Mouse (Mus musculus): ENCODE results near the gene Gm4894. TPM values are rescaled to one million over a fixed set of nuclear protein-coding genes. Genes with fewer than 3 reads are reported as not detected.

The Gm4894 gene
- total and polyA plus RNA-seq, 3 experiments: not detected

DNA sequence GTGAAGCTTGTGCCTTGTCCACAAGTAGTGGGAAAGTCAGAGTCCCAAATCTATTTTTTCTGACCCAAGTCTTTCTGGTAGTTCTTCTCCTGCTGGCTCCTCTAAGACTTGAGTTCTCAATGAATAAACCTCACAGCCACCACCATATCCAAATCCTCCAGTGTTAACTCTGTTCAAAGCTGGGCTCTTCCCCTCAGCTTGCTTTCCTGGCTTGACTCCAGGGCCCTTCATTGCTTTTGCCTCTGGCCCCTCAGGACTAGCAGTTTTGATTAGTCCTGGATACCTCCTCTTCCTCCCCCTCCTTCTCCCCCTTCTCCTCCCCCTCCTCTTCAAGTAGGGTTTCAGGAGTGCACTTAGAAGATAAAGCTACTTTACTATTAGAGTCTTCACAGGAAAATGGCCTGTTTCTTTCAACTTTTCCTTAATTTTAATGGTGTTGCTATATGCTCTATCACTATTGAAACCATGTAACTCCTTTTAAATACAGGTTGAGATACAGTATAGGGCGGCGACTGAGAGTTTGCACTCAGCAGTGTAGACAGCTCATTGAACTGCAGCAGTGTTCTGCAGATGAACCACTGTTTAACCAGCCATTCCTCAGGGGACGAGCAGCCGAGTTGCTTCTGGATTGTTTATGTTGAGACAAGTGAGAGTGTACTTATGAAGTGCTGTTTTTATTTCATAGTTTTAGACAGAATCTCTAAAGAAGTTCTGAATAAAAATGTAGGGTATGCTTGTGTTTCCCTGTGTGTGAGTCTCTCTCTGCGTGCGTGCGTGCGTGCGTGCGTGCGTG, 26.4 kb downstream of the Gm4894 start:
- WGBS: 82% methylated on average over 11 of the region's 11 CpGs
- H3K27me3 ChIP-seq (ENCODE audit: control insufficient read depth, insufficient read depth, low read length): no peaks in the 10 kb centered on the region
- H3K4me3 ChIP-seq: no peak overlapping the region
- no peak for TF ChIP-seq EP300 (IDR thresholded peaks at IDR 0.05; ENCODE audit: insufficient read depth, low read depth, low read length)
- TF ChIP-seq CTCF (IDR thresholded peaks at IDR 0.05): no peak
- no peak for TF ChIP-seq POLR2A (IDR thresholded peaks at IDR 0.05; ENCODE audit: insufficient read depth, low read depth, low read length)
- no peak overlapping the region for H3K9ac ChIP-seq (ENCODE audit: low read depth, low read length)
- DNase-seq: no peak
- H3K27ac ChIP-seq: no peak overlapping the region
- no peaks in the 10 kb centered on the region for H3K36me3 ChIP-seq (ENCODE audit: control insufficient read depth, insufficient read depth, low read length)
- intact Hi-C loops (cut with DNase I): no loop called here
- H3K4me1 ChIP-seq (ENCODE audit: control insufficient read depth, insufficient read depth, low read length): no peaks in the 10 kb centered on the region
- H3K79me2 ChIP-seq (replicated peaks; ENCODE audit: control insufficient read depth, insufficient read depth, low read length): no peaks in the 10 kb centered on the region

DNA sequence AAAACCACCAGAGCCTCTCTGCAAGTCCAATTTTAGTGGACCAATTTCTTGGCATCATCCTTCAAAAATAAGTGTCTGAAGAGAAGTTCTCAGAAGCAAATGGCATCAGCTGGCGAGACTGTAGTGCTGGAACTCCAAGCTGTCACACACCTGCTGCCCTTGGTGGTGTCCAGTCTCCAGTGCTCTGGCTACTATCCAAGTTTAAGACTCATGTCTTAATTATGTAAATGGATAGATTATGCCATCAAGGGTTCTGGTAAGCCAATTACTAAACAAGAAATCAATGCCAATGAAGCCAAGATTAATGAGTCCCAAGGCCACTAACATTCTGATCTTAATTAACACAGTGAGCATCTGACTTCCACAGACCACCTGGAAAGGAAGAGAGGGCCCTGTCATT, 44.8 kb downstream of the Gm4894 start:
- Histone ChIP-seq H3K36me3 (ENCODE audit: control insufficient read depth, insufficient read depth, low read length) (no peaks in the 10 kb centered on the region), H3K4me1 (ENCODE audit: control insufficient read depth, insufficient read depth, low read length) (no peaks in the 10 kb centered on the region), H3K79me2 (replicated peaks; ENCODE audit: control insufficient read depth, insufficient read depth, low read length) (no peaks in the 10 kb centered on the region), H3K4me3 (no peak overlapping the region), H3K27ac (no peak overlapping the region), H3K27me3 (ENCODE audit: control insufficient read depth, insufficient read depth, low read length) (no peaks in the 10 kb centered on the region), H3K9ac (ENCODE audit: low read depth, low read length) (no peak overlapping the region)
- no peak for TF ChIP-seq CTCF (IDR thresholded peaks at IDR 0.05)
- no peak for TF ChIP-seq POLR2A (IDR thresholded peaks at IDR 0.05; ENCODE audit: insufficient read depth, low read depth, low read length)
- no peak for TF ChIP-seq EP300 (IDR thresholded peaks at IDR 0.05; ENCODE audit: insufficient read depth, low read depth, low read length)
- intact Hi-C loops (cut with DNase I): no loop called here
- WGBS: 60% methylated on average over 1 of the region's 1 CpGs
- DNase-seq: no peak

DNA sequence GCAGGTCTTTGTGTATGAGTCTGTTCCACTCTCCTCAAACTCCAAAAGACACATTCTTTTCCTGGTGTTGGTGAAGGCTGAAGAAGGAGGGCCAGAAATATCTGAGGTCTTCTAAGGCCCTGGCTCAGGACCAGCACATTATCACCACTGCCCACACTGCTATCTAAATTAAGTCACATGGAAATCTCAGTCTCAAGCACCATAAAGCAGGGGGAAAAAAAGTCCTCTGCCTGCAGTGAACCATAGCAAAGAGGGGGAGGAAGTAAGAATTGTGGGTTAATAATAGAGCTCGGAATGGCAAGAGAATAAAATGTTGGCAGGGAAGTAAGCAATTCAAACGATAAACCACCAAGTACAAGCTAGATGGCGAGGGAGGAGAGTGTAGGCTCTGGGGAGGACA, 57.2 kb downstream of the Gm4894 start:
- Histone ChIP-seq H3K27me3 (ENCODE audit: control insufficient read depth, insufficient read depth, low read length) (no peaks in the 10 kb centered on the region), H3K36me3 (ENCODE audit: control insufficient read depth, insufficient read depth, low read length) (no peaks in the 10 kb centered on the region), H3K4me3 (no peak overlapping the region), H3K79me2 (replicated peaks; ENCODE audit: control insufficient read depth, insufficient read depth, low read length) (no peaks in the 10 kb centered on the region), H3K9ac (ENCODE audit: low read depth, low read length) (no peak overlapping the region), H3K4me1 (ENCODE audit: control insufficient read depth, insufficient read depth, low read length) (no peaks in the 10 kb centered on the region), H3K27ac (no peak overlapping the region)
- DNase-seq: peak in 1 of 2 experiments; percentile 27
- intact Hi-C loops (cut with DNase I): no loop called here
- 23% methylated on average over 3 of the region's 3 CpGs for WGBS
- no peak for TF ChIP-seq POLR2A (IDR thresholded peaks at IDR 0.05; ENCODE audit: insufficient read depth, low read depth, low read length)
- no peak for TF ChIP-seq CTCF (IDR thresholded peaks at IDR 0.05)
- no peak for TF ChIP-seq EP300 (IDR thresholded peaks at IDR 0.05; ENCODE audit: insufficient read depth, low read depth, low read length)

DNA sequence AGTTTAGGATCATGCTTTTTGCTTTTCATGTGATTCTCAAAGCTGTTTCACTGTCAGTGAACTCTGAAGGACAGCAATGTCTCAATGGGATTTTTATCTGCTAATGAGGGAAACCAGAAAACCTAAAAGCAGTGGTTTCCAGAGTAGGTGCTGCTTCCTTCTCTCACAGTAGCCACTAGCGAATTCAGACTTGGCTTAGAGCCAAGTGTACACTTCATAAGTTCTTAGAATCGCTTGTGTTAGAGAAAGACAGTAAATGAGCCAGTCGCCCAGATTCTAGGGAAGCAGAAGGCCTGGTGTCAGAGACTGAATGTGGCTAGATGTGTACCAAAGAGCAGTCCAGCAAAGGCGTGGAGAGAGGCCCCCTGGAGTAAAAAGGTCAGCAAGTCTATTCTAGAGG, 60.5 kb downstream of the Gm4894 start:
- no peak for DNase-seq
- H3K36me3 ChIP-seq (ENCODE audit: control insufficient read depth, insufficient read depth, low read length): no peaks in the 10 kb centered on the region
- H3K4me3 ChIP-seq: no peak overlapping the region
- WGBS: 35% methylated on average over 4 of the region's 4 CpGs
- H3K79me2 ChIP-seq (replicated peaks; ENCODE audit: control insufficient read depth, insufficient read depth, low read length): no peaks in the 10 kb centered on the region
- intact Hi-C loops (cut with DNase I): no loop called here
- TF ChIP-seq EP300 (IDR thresholded peaks at IDR 0.05; ENCODE audit: insufficient read depth, low read depth, low read length) (no peak), CTCF (IDR thresholded peaks at IDR 0.05) (no peak), POLR2A (IDR thresholded peaks at IDR 0.05; ENCODE audit: insufficient read depth, low read depth, low read length) (no peak)
- H3K9ac ChIP-seq (ENCODE audit: low read depth, low read length): no peak overlapping the region
- H3K27ac ChIP-seq: no peak overlapping the region
- H3K27me3 ChIP-seq (ENCODE audit: control insufficient read depth, insufficient read depth, low read length): no peaks in the 10 kb centered on the region
- no peaks in the 10 kb centered on the region for H3K4me1 ChIP-seq (ENCODE audit: control insufficient read depth, insufficient read depth, low read length)

DNA sequence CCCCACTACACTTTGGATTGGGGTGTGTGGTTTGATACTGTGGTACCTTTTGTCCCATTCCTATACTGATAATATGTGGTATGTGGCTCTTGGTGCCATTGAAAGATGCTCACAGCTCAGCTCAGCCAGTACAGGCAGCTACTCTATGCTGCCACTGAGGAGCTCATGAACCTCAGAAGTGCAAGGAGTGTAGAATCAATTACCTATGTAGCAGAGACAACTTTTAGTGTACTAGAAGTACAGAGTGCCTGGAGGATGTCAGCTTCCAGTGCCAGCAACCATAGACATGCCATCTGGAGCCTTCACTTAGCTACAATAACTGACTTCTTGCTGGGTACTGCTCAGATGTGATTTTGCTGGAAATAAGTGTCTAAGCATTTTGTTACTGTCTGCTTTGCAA, 68.3 kb downstream of the Gm4894 start:
- H3K27ac ChIP-seq: no peak overlapping the region
- TF ChIP-seq POLR2A (IDR thresholded peaks at IDR 0.05; ENCODE audit: insufficient read depth, low read depth, low read length) (no peak), CTCF (IDR thresholded peaks at IDR 0.05) (no peak), EP300 (IDR thresholded peaks at IDR 0.05; ENCODE audit: insufficient read depth, low read depth, low read length) (no peak)
- no peak overlapping the region for H3K4me3 ChIP-seq
- no peaks in the 10 kb centered on the region for H3K27me3 ChIP-seq (ENCODE audit: control insufficient read depth, insufficient read depth, low read length)
- intact Hi-C loops (cut with DNase I): no loop called here
- H3K4me1 ChIP-seq (ENCODE audit: control insufficient read depth, insufficient read depth, low read length): no peaks in the 10 kb centered on the region
- no peaks in the 10 kb centered on the region for H3K79me2 ChIP-seq (replicated peaks; ENCODE audit: control insufficient read depth, insufficient read depth, low read length)
- no peak overlapping the region for H3K9ac ChIP-seq (ENCODE audit: low read depth, low read length)
- no peaks in the 10 kb centered on the region for H3K36me3 ChIP-seq (ENCODE audit: control insufficient read depth, insufficient read depth, low read length)
- no peak for DNase-seq

Other genes starting within 250 kb of the Gm4894 start
- gene Zw10, start 194.9 kb upstream of the Gm4894 start, total RNA-seq (2021): 10 to 100 TPM; 11.1 to 12.4 TPM
- gene Zw10, start 194.9 kb upstream of the Gm4894 start, polyA plus RNA-seq (2012; rRNA removed): 7.1 and 15.2 TPM in 2 replicates
- under 1 TPM in 1 of 2 experiments, not detected in 1; 0.13 TPM for gene Tmprss5, start 169.3 kb upstream of the Gm4894 start, total RNA-seq (2021)
- 0.88 and 1.5 TPM in 2 replicates for gene Tmprss5, start 169.3 kb upstream of the Gm4894 start, polyA plus RNA-seq (2012; rRNA removed)
- 1 to 10 TPM in 1 of 2 experiments, under 1 TPM in 1; 0.78 to 1.0 TPM for gene Drd2, start 90.1 kb downstream of the Gm4894 start, total RNA-seq (2021)
- 5.1 and 8.8 TPM in 2 replicates for gene Drd2, start 90.1 kb downstream of the Gm4894 start, polyA plus RNA-seq (2012; rRNA removed)
- gene Ankk1, start 176.5 kb downstream of the Gm4894 start, total RNA-seq (2021): not detected
- gene Ankk1, start 176.5 kb downstream of the Gm4894 start, polyA plus RNA-seq (2012; rRNA removed): not detected in 2 replicates
- 10 to 100 TPM in 1 of 2 experiments, 1 to 10 TPM in 1; 8.9 to 10.6 TPM for gene Ttc12, start 235.7 kb downstream of the Gm4894 start, total RNA-seq (2021)
- 9.5 and 16.7 TPM in 2 replicates for gene Ttc12, start 235.7 kb downstream of the Gm4894 start, polyA plus RNA-seq (2012; rRNA removed)